Mouse (Mus musculus): ENCODE data around the gene Asic2.

Asic2 gene

DNA sequence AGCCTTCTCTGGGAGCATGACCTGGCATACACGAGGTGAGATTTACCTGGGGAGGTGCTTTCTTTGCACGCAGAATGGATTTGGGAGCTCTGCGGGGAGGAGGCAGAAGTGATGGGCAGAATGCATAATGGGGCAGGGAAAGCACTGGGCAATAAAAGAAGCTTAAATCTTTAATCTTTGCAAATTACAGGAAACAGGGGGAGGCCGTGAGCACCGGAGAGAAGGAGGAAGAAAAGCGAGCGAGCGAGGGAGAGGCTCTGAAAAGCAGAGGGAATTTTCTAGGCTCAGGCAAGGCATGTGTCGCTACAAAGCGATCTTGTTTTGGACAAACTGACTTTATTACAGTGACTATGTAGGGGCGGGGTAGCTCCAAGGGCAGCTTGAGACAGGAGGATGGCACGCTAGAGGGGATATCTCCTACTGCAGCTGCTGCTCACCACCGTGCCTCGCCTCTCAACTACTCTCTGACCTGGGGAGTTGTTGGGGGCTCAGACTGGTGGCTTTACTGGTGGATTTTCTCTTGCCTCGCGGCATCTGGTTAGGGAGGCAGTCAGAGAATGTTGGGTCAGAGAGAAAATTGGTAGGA, 1010.1 kb downstream of the Asic2 start:
- intact Hi-C loops (cut with DNase I) = no loop called here

DNA sequence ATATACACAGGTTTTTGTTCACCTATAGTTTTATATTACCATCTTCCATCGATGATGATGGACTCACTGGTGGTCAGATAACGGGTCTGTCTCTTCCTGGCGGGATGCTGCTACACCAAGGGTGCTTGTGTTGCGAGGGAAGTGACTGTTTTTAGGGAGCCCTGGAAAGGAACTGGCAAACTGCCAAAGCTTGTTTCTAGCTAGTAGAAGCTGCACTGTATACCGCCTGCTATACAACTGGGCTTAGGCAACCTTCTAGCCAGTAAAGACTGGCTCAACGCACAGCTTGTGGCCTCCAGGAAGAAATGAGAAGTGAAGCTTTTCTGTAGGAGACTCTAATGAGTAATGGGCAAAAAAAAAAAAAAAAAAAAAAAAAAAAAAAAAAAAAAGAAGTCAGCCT, 1012.3 kb downstream of the Asic2 start:
- intact Hi-C loops (cut with DNase I) = no loop called here

DNA sequence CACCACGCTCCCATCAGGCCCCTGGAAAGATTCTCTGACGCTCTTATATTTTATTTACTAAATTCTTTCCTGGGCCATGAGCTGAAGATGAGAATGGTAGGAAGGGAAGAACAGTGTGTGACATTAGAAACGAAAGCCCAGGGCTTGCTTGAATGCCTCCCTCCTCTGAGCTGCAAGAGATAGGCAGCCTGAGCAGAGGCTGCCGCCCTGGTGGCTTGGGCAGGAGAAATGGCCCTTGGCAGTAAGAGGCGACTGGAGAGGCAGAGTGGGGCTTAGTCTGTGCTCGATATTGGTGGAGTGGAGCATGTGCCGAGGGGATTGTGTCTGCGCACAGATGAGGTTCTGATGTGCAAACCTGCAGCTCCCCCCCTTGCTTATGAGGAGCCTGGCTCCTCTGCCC, 1014.1 kb downstream of the Asic2 start:
- intact Hi-C loops (cut with DNase I) = no loop called here

DNA sequence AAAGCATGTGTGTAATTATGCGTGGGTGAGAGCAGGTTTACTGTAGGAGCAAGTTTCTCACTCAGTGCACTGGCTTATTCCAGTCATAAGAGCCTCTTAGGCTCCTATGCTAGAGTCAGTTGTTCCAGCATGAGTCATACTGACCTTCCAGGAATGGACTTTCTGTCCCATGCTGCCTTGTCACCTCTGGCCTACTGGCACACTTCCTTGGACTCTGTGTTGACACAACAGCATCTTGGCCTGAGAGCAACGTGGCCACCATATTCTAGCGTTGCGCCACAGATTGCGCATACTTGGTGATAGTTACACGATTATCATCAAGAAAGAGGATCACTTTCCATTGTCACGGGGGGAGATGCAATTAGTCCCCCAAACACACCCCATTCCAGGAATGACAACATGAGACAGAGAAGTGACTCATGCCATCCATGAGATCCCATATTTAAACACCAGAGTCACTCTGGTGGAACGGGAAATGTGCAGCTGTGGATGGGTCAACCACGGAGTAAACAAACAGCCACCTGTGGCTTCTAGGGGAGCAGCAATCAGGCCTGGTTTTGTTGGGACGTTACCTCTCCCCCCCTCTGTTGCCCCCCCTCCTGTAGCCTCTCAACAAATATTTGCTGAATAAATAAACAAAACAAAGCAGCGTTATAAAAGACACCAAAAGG, 1019.1 kb downstream of the Asic2 start:
- intact Hi-C loops (cut with DNase I) = no loop called here

DNA sequence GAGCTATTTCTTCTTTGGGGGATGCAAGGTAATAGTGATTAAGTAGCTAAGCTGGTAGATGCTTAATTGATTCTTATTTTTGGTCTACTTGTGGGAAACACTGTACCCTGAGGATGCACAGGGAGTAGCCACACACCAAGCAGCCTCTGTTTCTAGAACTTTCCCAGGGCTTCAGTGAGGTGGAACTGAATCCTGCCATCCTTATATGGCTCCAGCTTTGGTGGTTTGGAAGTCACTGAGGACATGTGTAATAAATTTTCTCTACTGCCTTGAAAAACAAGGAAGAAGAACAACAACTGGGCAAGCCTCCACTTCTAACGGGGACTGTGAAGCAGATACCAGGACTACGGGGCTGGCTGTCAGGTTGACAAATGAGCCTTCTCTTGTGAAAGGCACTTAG, 1020.2 kb downstream of the Asic2 start:
- intact Hi-C loops (cut with DNase I) = no loop called here

DNA sequence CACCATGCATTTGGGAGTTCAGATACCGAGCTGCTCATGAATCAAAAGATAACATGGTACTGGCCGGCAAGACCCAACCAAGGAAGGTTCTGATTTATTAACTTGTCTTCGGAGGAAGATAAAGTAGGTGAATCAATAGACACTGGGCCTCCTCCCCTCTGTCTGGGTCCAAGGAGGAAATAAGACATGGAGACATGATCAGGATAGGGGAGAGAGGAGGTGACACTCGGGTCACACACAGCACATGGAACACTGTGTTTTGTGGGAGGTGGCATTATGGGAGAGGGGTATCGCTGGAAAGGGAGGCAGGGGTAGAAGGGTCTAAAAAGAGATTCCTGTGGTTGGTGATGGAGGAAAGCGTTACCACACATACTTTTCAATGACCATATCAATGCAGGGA, 1022.1 kb downstream of the Asic2 start:
- intact Hi-C loops (cut with DNase I) = no loop called here

DNA sequence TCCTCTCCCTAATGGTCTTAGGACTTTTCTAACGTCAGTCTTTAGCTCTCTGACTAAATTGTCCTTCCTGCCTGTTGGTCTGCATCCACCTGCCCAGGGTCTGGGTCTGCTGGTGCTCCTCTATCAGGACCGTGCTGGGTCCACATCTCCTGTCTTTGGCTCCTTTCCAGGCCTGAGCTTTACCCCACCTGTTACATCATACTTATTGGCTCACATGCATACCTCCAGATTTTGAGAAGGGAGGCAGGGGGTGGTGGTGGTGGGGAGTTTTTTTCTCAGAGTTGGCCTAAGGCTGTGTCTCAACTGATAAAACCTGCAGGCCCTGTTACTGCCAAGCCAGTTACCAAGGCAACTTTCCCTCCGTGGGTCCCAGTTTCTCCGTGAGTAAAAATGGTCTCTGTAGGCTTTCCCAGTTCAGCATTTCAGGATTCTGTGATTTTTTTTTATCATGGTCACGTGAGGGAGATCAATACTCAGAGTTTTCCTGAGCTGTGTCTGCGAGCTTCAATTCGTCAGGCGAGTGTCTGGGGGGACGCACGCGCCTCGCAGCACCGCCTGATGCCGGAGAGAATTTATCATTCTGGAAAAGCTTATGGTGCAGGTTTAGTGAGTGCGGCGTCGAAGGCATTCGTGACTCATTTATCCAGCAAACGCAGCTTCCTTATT, 1044.8 kb downstream of the Asic2 start:
- intact Hi-C loops (cut with DNase I) = no loop called here

DNA sequence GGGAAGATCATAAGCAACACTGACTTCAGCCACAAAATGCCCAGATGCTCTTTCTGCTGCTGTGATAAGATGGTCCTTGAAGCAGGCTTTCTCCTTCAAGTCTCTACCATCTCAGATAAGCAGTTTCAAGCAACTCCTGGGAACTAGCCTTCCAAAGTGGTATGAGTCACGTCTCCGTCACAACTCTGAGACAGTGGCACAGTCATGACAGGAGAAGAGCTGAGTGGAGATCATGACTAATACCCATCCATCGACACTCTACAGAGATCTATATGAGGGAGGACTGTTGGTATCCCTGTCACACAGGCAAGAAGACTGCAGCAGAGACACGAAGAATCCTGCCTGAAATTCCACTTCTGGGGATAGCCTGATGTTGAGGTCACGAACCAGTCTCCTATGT, 1049.9 kb downstream of the Asic2 start:
- intact Hi-C loops (cut with DNase I) = no loop called here

DNA sequence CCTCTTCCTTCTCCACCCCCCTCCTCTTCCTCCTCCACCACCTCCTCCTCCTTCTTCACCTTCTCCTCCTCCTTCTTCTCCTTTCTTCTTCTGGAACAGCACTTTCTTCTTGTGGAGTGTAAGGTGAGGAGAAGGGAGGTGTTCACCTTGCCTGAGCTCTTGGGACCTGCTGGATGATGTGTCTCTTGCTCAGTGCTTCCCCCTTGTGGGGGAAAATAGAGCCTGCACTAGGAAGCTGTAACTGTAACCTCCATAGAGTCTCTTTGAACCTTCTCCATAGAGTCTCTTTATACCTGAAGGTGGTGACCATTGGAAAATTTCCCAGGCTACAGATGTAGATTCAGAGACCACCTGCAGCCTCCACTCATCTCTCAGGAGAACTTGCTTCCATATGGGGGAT, 1050.6 kb downstream of the Asic2 start:
- intact Hi-C loops (cut with DNase I) = no loop called here

DNA sequence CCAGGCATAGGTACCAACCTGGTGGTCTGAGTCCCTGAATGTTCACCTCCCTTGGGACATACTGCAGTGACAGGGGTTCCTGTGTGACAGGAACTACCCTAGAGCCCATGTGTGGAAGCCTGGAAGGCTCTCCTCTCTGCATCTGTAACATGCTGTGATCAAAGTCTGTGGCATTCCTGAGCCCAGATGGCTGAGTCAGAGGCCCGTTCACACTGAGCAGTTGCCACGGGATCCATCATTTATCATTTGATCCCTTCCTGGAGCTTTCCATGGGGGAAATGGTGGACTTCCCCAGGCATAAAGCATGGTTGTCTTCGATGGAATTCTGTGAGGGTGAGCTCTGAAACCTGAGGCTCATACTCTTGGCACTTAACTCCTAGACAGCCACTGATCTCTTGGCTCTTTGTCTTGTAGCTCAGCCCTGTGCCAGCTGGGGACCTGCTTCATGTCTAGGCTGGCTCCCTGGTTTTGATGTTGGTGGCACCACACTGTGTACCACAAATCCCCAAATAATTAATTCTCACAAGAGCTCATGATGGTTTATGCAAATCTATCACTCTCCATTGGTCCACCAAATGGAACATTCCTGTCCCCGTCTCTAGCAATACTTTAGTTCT, 1054.7 kb downstream of the Asic2 start:
- intact Hi-C loops (cut with DNase I) = no loop called here

DNA sequence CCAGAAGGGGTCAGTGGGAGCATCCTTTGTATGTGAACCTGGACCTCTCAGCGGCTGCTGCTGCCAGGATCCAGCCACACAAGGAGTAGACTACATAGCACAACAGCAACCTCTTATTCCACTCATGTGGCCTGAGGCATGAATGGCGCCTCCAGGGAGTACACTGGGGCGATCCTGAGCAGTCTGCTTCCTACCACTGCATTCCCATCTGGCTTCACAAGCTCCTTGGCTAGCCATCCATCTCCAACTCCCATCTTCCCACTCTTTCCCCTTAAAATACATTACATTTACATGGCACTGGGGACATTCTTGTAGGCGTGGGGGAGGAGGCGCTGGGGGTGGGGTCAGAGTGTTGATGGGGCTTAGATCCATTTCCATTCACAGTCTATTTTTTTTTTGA, 1055.5 kb downstream of the Asic2 start:
- intact Hi-C loops (cut with DNase I) = no loop called here

DNA sequence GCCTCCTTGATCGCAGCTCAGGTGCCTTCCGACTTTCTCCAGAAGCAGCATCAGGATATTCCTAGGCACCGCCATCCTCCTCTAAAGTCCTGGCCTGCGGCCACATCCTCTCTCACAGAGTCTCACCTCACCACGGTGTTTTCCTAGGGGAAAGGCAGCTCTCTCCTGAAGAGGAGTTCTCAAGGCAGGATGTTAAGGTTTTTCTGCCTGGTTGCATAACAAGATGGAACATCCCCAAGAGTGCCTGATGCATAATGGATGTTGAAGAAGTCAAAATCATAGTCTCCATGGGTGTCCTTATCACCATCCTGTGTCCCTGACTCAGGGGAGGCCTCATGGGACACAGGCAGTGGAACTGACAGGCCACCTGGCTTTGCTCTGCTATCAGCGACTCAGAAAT, 1060.4 kb downstream of the Asic2 start:
- intact Hi-C loops (cut with DNase I) = loop anchor here (5.0 to 10.0 kb wide), 6 partner anchors 247 to 704 kb away; no protein-coding TSS in a partner anchor

DNA sequence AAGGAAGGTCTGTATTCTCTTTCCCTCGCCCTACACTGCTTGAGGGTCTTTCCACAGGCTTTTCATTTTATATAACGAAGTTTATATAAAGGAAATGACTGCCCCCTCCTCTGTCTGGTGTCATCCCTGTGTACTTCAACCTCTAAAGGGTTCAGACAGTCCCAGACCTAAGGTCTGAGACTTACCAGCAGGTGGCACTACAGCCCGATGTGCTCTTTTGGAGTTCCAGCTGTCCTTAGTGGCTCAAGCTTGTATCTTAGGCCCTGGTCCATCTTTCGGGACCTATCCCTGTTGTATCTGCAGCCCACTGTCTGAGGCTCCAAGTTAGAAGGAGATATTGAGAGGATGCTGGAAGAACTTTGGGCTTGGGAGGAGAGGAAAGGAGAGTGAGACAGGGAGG, 1061.8 kb downstream of the Asic2 start:
- intact Hi-C loops (cut with DNase I) = loop anchor here (5.0 to 10.0 kb wide), 6 partner anchors 248 to 706 kb away; no protein-coding TSS in a partner anchor

DNA sequence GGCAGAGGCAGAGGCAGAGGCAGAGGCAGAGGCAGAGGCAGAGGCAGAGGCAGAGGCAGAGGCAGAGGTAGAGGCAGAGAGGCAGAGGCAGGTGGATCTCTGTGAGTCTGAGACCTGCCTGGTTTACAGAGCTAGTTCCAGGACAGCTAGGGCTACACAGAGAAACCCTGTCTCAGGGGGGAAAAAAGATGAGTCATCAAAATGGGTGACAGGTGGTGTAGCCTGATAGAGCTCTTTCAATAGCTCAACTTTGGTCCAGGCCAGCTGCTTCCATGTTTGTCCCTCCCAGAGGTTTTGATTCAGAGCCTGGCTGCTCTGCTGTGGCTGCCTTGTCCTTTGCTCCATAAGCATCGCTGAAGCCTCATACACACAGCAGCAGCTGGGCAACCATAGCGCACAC, 1063.7 kb downstream of the Asic2 start:
- intact Hi-C loops (cut with DNase I) = loop anchor here (10.0 kb wide), 4 partner anchors 250 to 630 kb away; no protein-coding TSS in a partner anchor

DNA sequence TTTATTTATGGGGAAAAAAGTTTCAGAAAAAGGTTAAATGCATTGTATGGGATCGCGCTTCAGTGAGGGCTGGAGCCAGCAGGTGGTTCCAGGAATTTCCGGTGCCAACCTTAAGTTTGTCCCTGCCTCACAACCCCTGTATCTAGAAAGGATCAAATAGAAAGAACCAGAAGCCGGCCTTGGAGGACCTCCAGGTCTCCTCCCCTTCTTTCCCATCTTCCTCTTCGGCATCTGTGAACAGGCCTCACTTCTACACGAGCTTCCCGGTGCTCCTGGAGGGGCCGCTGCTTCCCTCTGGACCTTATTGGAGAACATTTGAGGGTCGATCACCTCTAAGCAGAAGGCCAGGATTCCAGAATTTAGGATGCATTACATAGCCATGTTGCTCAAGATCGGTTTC, 1064.8 kb downstream of the Asic2 start:
- intact Hi-C loops (cut with DNase I) = loop anchor here (10.0 kb wide), 4 partner anchors 251 to 631 kb away; no protein-coding TSS in a partner anchor

DNA sequence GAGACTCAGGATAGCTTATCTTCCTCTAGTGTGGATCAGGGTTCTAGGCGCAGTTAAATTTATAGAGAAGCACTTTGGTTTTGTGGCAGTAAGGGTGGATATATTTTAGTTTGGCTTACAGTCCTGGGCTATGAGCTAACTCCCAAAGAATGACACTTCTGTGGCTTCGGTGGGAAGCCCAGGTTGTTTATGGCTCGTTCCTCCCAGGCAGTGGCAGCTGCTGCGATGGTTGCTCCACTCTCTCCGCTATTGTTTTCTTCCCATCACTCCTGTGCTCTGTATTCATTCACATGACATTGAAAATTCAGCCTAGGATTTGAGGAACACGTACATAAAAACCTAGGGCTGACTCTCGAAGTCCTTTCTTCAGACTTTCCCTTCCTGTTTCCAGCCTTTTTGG, 1065.6 kb downstream of the Asic2 start:
- intact Hi-C loops (cut with DNase I) = loop anchor here (10.0 kb wide), 4 partner anchors 252 to 632 kb away; no protein-coding TSS in a partner anchor

DNA sequence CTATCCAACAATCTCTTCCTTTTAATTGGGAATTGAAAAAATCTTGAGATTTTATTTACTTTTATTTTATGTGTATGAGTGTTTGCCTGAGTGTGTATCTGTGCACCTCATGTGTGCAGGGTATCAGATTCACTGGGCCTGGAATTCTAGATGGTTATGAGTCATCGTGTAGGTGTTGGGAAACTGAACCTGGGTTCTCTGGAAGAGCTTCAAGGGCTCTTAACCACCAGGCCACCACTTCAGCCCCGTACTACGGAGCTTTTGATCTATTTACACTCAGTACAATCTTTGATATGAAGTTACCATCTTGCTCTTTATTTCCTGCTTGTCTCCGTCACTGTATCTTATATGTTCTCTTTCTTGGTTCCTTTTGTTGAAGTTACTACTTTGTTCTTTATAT, 1067.7 kb downstream of the Asic2 start:
- intact Hi-C loops (cut with DNase I) = loop anchor here (10.0 kb wide), 4 partner anchors 254 to 634 kb away; no protein-coding TSS in a partner anchor

DNA sequence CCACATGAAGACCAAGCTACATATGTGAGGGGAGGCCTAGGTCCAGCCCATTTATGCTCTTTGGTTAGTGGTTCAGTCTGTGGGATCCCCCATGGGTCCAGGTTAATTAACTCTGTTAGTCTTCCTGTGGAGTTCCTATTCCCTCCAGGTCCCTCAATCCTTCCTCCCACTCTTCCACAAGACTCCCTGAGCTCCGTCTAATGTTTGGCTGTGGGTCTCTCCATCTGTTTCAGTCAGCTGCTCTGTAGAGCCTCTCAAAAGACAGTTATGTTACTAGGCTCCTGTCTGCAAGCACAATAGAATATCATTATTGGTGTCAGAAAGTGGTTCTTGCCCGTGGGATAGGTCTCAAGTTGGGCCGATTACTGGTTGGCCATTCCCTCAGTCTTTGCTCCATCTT, 1072.4 kb downstream of the Asic2 start:
- intact Hi-C loops (cut with DNase I) = no loop called here

DNA sequence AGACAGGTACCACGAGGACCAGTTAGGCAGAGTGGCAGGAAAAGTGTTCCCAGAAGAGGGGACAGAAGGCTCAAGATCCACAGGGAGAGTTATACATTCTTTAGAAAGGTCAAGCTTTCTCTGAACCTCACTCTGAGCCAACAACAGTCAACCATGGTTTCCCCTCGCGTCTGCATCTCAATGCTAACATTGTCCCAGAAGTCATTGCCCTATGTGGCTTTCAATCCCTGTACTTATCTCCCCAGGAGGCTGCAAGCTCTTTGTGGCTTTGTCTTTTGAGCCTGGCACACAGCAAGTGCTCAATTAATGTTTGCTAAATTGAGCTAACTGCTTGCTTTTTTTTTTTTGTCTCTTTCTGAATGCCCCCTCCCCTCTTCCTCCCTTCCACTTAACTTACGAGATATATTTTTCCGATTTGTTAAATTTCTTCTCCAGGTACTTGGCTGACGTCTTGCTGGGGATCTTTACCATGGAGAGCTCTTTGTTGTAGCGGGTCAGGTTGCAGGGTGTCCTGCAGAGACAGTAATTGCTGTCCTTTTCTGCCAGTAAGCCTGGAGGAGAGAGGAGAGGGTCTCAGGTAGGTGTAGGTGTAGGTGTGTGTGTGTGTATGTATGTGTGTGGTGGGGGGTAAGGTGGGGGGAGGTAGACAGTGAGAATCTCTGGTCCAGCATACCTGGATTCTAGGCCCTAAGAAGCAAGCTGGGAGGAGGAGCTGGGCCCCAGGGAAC, 1078.8 kb downstream of the Asic2 start:
- intact Hi-C loops (cut with DNase I) = no loop called here

DNA sequence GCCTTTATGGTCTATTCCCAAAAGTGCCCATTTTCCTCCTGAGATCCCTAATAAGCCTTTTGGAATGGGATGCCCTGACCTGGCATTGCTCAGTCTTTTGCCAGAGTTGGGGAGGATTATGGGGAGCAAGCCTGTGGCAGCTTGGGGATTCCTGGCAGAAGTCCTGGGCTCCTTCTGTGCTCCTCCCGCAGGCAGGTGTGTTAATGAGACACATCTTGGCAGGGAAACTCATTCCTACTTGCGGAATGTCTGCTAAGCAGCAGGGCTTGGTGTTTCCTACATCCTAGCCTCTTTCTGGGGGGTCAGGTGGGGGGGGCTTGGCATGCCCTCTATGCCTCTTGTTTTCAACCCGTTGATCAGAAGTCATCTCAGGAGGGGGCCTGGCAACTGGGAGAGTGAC, 1081.2 kb downstream of the Asic2 start:
- intact Hi-C loops (cut with DNase I) = no loop called here

DNA sequence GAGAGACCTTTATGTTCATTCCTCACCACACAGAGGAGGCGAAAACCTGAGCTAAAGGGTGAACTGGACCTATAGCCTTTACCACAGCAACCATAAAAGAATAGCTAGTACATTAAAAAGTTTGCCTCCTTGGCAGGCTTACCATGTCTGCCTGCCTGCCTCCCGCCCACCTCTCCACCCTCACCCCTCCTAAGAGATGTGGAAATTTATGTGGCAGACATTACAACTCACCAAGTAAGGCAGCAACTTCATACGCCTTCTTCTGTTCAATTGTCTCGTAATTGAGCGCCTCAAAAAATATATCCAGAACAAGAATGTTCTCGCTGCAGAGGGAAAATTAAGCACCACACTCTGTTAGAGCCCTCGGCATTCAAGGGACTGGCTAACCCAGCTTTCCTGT, 1081.9 kb downstream of the Asic2 start:
- intact Hi-C loops (cut with DNase I) = no loop called here

All from adrenal gland (tissue).